Mouse (Mus musculus) gastrocnemius, postnatal 10 days (tissue): ENCODE measurements at regions not wholly inside any gene's neighbourhood (a gene's known extent, or its start where the extent isn't known, plus 50 kb on each side); places are given as distances from the start of the nearest gene placed in this dataset.
A peak's percentile ranks its signal among the peaks of the same experiment; 100 is the strongest.

Source experiments
- DNase-seq: peaks from one replicate; pipeline ENCODE4 v3.0.0; 2021; ENCODE audit warnings: mixed read lengths

DNA sequence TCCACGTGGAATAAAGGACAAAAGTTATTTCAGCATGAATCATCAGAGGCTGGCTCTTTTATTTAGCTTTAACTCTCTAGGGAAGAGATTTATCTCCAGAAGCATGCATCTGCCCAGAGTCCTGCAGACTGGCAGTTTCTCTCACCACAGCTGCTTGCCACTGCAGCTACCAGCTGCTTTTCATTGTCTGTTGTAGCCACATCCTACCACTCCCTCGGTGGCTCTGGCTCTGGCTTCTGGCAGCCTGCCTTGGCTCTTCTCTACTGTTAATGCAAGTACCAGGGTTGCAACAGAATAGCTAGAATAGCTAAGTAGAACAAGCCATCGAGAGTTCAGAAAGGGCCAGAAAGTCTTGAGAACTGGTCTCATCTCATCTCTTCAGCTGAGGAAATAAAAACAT lies 1014.2 kb downstream of the Nsun3 start:
- DNase-seq = peak; percentile 7

DNA sequence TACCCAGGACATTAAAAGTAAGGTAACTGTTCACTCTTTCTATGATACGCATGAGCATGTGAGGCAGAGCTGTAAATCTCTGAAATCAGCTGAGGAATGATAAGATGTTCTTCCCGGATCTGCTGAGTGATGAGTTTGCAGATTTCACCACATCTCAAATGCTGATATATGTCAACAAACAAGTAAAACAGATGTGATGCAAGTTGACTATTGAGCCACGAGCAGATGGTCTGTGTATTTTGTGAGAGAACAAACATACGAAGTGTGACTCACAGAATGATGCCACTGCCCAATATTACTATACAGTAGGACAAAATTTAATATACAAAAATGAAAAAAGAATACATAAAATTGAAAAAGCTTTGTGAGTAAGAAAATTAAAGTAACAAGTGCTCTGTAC lies 1058.9 kb downstream of the Nsun3 start:
- DNase-seq = no peak
